18 mouse cellular contexts compared by ENCODE assay signal in the genomic region with DNA sequence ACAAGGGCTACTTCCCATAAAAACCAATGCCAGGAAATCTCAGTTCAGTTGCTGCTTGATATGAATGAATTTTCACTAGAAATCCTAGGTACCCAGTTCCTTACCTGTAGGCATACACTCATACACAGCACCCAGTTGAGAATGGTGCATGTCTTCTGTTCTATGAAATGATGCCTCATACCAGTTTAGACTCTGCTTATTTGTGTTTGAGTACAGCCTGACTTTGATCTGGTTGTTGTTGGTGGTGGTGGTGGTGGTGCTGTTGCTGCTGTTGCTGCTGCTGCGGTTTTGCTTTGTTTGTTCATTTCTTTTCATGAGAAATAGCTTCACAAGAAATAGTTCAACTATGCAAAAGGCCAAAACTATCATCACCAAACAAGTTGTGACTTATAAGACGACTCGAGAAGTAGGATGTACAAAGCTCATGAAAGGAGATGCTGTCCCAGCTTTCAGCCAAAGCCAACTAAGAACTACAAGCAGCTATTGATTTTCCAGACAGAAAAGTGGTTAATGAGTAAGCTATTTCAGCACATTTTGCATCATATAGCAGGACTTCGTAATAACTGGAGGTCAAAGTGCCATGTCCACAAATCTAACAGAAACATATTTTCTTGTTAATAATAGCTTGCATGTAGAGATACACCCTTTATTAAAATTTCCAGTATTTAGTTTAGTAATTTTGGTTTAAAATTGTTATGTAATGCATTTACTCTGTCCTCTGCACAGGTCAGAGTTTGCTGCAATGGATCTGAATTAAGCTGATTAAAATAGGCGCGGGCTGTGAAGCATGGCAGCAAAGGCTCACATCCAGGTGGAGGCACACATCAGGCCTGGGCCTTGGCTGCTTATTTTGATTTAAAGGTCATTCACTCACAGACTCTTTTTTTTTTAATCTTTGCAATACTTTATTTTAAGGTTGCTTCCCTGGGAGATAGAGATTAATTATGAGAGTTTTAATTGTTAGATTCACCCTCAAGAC.
DNase-seq lines count a peak whose midpoint lies in the region; ATAC-seq and TF ChIP-seq lines count a peak whose summit lies in the region.
"Had no signal": no experiment of that assay in that cellular context is flagged by ENCODE, and none has a peak within 500 bp of the region (broad histone marks: within the 10 kb centered on the region; RNA-seq: fewer than 3 reads in every experiment).

No protein-coding gene starts in this region.

- H3K36me3 ChIP-seq in liver, adult 2 months (ENCODE audit: control insufficient read depth, insufficient read depth, low read length) = no peaks in the 10 kb centered on the region
- no peaks in the 10 kb centered on the region for H3K36me3 ChIP-seq in intestine, embryonic 15.5 days
- no peaks in the 10 kb centered on the region for H3K36me3 ChIP-seq in liver, embryonic 15.5 days (replicated peaks)
- H3K36me3 ChIP-seq: embryonic facial prominence, embryonic 10.5 days; heart, embryonic 12.5 days; hindbrain, embryonic 10.5 days had no signal

- no peak overlapping the region for H3K4me2 ChIP-seq in intestine, embryonic 15.5 days (replicated peaks)
- H3K4me2 ChIP-seq in liver, embryonic 15.5 days = no peak overlapping the region
- H3K4me2 ChIP-seq: forebrain, embryonic 13.5 days; heart, embryonic 12.5 days had no signal

- 24% methylated on average over 6 of the region's 6 CpGs for WGBS in liver, adult 2 months
- 67% methylated on average over 6 of the region's 6 CpGs for WGBS in intestine, embryonic 15.5 days
- WGBS in liver, embryonic 15.5 days (ENCODE audit: insufficient replicate concordance) = 54% methylated on average over 6 of the region's 6 CpGs

- H3K27ac ChIP-seq in liver, adult 2 months (replicated peaks; ENCODE audit: insufficient read depth, low read depth, low read length) = peak overlapping the region; percentile 37
- no peak overlapping the region for H3K27ac ChIP-seq in intestine, embryonic 15.5 days
- H3K27ac ChIP-seq in liver, embryonic 15.5 days (replicated peaks) = no peak overlapping the region
- H3K27ac ChIP-seq: embryonic facial prominence, embryonic 10.5 days; forebrain, embryonic 13.5 days; gastrocnemius, adult 2 months; hindbrain, embryonic 10.5 days had no signal

- H3K9me3 ChIP-seq in intestine, embryonic 15.5 days = no peaks in the 10 kb centered on the region
- H3K9me3 ChIP-seq in liver, embryonic 15.5 days (replicated peaks) = no peaks in the 10 kb centered on the region
- H3K9me3 ChIP-seq: embryonic facial prominence, embryonic 10.5 days; forebrain, embryonic 13.5 days; heart, embryonic 12.5 days; hindbrain, embryonic 10.5 days had no signal

- H3K9ac ChIP-seq in liver, adult 2 months (ENCODE audit: low read depth, low read length) = no peak overlapping the region
- no peak overlapping the region for H3K9ac ChIP-seq in intestine, embryonic 15.5 days
- no peak overlapping the region for H3K9ac ChIP-seq in liver, embryonic 15.5 days
- H3K9ac ChIP-seq: forebrain, embryonic 13.5 days; heart, embryonic 12.5 days had no signal

- DNase-seq in kidney, adult 9 months = peak; percentile 10
- no peak for DNase-seq in kidney, adult 11 months
- DNase-seq in liver, adult 2 months (ENCODE audit: extremely low read depth, low read depth, low spot score) = peak; percentile 91
- no peak for DNase-seq in liver
- no peak for DNase-seq in layer of hippocampus, postnatal 25 days (ENCODE audit: extremely low spot score in 1 of 2, low spot score in 1 of 2)
- DNase-seq: adrenal gland, adult 8-10 months; adrenal gland, postnatal 36 days; cerebellum, adult 2 months; cerebellum, postnatal 10 days; gastrocnemius, adult 2 months; gastrocnemius, postnatal 25 days had no signal

- H3K4me3 ChIP-seq in liver, adult 2 months (ENCODE audit: insufficient read depth, low read depth, low read length) = peak overlapping the region; percentile 0; the same call in 1 of the 2 replicates
- no peak overlapping the region for H3K4me3 ChIP-seq in intestine, embryonic 15.5 days (replicated peaks)
- H3K4me3 ChIP-seq in liver, embryonic 15.5 days (replicated peaks) = no peak overlapping the region
- H3K4me3 ChIP-seq: embryonic facial prominence, embryonic 10.5 days; forebrain, embryonic 13.5 days; gastrocnemius, adult 2 months; heart, embryonic 12.5 days; hindbrain, embryonic 10.5 days had no signal

- no peak for TF ChIP-seq POLR2A in liver, adult 2 months (IDR thresholded peaks at IDR 0.05; ENCODE audit: extremely low read depth, insufficient read depth, low read length)

- no peak for TF ChIP-seq CTCF in liver, adult 2 months (IDR thresholded peaks at IDR 0.05; ENCODE audit: low read depth, low read length)

- peak; percentile 95 for ATAC-seq in intestine, embryonic 15.5 days
- peak; percentile 44; the same call in 1 of the 2 replicates for ATAC-seq in liver, embryonic 15.5 days (ENCODE audit: insufficient read depth)
- ATAC-seq in activated CD4-positive, CD25-positive, alpha-beta regulatory T cell, adult 4 months = no peak
- ATAC-seq: forebrain, embryonic 13.5 days had no signal

- peaks cover 5% of the 10 kb centered on the region for H3K4me1 ChIP-seq in liver, adult 2 months (ENCODE audit: control insufficient read depth, insufficient read depth, low read length)
- H3K4me1 ChIP-seq in intestine, embryonic 15.5 days (replicated peaks) = no peaks in the 10 kb centered on the region
- H3K4me1 ChIP-seq in liver, embryonic 15.5 days (replicated peaks) = no peaks in the 10 kb centered on the region
- H3K4me1 ChIP-seq: embryonic facial prominence, embryonic 10.5 days; forebrain, embryonic 13.5 days; heart, embryonic 12.5 days; hindbrain, embryonic 10.5 days had no signal

- no peaks in the 10 kb centered on the region for H3K79me2 ChIP-seq in liver, adult 2 months (ENCODE audit: control insufficient read depth, insufficient read depth, low read length)

- H3K27me3 ChIP-seq in liver, adult 2 months (ENCODE audit: control insufficient read depth, insufficient read depth, low read length) = no peaks in the 10 kb centered on the region
- no peaks in the 10 kb centered on the region for H3K27me3 ChIP-seq in intestine, embryonic 15.5 days (replicated peaks)
- no peaks in the 10 kb centered on the region for H3K27me3 ChIP-seq in liver, embryonic 15.5 days
- H3K27me3 ChIP-seq: forebrain, embryonic 13.5 days; heart, embryonic 12.5 days had no signal

Comparison
In these comparisons a context has a peak if more than half of its experiments do, and no peak if none do; other contexts are left out.
1. DNase-seq: peak in kidney, adult 9 months (single experiment) and liver, adult 2 months (single experiment); none in kidney, adult 11 months (single experiment), liver (single experiment) and layer of hippocampus, postnatal 25 days (0 of 2).